Mouse (Mus musculus): ENCODE data around the gene Tvp23a. TPM values are rescaled to one million over a fixed set of nuclear protein-coding genes. Genes with fewer than 3 reads are reported as not detected.

Gene Tvp23a
- total and polyA plus RNA-seq, 2 experiments from 2014 or later = 44.1 to 77.6 TPM

DNA sequence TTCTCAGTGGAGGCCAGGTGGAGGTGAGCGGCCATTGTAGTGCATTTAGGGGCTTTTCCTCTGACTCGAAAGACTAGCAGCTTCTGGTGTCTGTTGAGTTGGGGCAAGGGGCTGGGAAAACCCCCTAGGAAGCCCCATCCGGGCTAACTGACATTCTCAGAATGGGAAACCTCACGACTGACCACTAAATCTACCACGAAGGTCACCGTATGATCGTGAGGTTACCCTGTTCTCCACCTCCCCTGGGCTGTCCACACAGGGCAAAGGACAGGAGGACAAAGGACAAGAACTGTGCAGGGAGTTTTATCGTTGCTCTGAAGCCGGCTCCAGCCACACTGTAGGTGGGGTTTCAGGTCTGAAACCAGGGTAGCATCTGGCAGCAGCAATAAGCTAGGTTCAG lies 1.8 kb upstream of the Tvp23a start:
- no peaks in the 10 kb centered on the region for H3K27me3 ChIP-seq (ENCODE audit: insufficient read depth, low read length)
- H3K4me1 ChIP-seq (ENCODE audit: insufficient read depth, low read length) = peaks cover 6% of the 10 kb centered on the region; the same call in 1 of the 2 replicates
- no peaks in the 10 kb centered on the region for H3K9me3 ChIP-seq (ENCODE audit: low read length)
- H3K4me2 ChIP-seq (ENCODE audit: low read depth, low read length, poor library complexity, severe bottlenecking) = no peak overlapping the region
- H3K9ac ChIP-seq (replicated peaks; ENCODE audit: low read length, poor library complexity, severe bottlenecking) = no peak overlapping the region
- H3K36me3 ChIP-seq (ENCODE audit: insufficient read depth, low read length) = no peaks in the 10 kb centered on the region
- TF ChIP-seq CTCF (IDR thresholded peaks at IDR 0.05) = no peak
- 90% methylated on average over 9 of the region's 9 CpGs for WGBS
- ATAC-seq (ENCODE audit: low FRiP score) (no peak), DNase-seq (ENCODE audit: low spot score) (no peak)
- no peak overlapping the region for H3K4me3 ChIP-seq (ENCODE audit: low read depth, low read length)
- H3K27ac ChIP-seq (ENCODE audit: low read depth, low read length) = no peak overlapping the region

DNA sequence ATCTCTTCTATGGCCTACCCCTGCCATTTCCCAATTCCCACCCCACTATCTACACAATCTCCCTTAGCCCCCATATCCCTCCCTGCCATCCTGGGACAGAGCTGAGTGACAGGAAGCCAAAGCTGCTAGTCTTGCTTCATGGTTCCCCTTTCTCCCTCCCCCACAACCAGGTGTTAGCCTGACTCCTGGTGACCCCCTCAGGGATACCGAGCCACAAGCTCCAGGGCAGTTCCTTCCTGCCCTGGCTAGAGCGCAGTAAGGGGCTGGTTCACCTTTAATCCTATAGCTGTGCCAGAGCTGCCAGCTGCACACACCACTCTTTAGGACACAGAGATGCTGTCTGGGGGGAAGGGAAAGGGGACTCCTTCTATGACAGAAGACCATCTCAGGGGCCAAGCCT lies 619 bp upstream of the Tvp23a start:
- DNase-seq (ENCODE audit: low spot score) (no peak), ATAC-seq (ENCODE audit: low FRiP score) (no peak)
- H3K27ac ChIP-seq (ENCODE audit: low read depth, low read length) = peak overlapping the region; percentile 69
- H3K4me1 ChIP-seq (ENCODE audit: insufficient read depth, low read length) = peaks cover 6% of the 10 kb centered on the region; the same call in 1 of the 2 replicates
- H3K27me3 ChIP-seq (ENCODE audit: insufficient read depth, low read length) = no peaks in the 10 kb centered on the region
- peak overlapping the region; percentile 89 for H3K9ac ChIP-seq (replicated peaks; ENCODE audit: low read length, poor library complexity, severe bottlenecking)
- H3K4me3 ChIP-seq (ENCODE audit: low read depth, low read length) = peak overlapping the region; percentile 66
- 57% methylated on average over 2 of the region's 2 CpGs for WGBS
- no peaks in the 10 kb centered on the region for H3K36me3 ChIP-seq (ENCODE audit: insufficient read depth, low read length)
- no peaks in the 10 kb centered on the region for H3K9me3 ChIP-seq (ENCODE audit: low read length)
- H3K4me2 ChIP-seq (ENCODE audit: low read depth, low read length, poor library complexity, severe bottlenecking) = peak overlapping the region; percentile 72
- TF ChIP-seq CTCF (IDR thresholded peaks at IDR 0.05) = no peak

DNA sequence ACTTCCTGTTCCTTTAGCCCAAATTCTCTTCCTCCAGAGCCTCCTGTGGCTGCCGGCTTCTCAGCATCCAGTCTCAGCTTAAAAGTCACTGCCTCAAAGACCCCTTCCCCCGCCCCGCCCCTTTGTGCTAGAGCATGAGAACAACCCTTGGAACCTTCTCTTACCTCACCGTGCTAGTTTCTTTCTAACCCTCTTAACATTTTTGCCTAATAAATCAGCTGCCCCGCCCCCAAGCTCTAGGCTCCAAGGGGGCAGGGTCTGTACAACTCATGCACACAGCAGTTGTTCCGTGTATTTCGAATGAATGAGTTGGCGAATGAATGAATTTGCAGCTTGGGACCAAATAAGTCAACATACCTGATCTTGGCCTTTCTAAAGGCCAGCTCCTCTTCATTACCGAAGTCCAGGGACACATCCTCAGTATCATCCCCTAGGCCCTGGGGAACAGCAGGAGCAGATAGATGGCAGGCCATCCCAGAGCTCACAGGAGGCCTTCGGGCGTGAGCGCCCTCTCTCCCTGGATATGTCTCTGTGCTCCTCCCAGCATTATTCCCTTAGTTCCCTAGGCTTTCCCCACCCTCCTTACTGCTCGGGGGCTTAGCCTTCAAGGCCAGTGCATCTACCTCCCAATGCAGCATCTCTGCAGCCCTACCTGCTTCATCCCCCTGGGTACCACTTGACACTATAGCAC lies 444 bp downstream of the Tvp23a start:
- no peaks in the 10 kb centered on the region for H3K27me3 ChIP-seq (ENCODE audit: insufficient read depth, low read length)
- WGBS = 11% methylated on average over 13 of the region's 13 CpGs
- ATAC-seq (ENCODE audit: low FRiP score) = peak; percentile 73
- peak overlapping the region; percentile 83 for H3K27ac ChIP-seq (ENCODE audit: low read depth, low read length)
- H3K4me3 ChIP-seq (ENCODE audit: low read depth, low read length) = peak overlapping the region; percentile 66
- H3K9me3 ChIP-seq (ENCODE audit: low read length) = no peaks in the 10 kb centered on the region
- H3K9ac ChIP-seq (replicated peaks; ENCODE audit: low read length, poor library complexity, severe bottlenecking) = peak overlapping the region; percentile 89
- peaks cover 10% of the 10 kb centered on the region; the same call in 1 of the 2 replicates for H3K4me1 ChIP-seq (ENCODE audit: insufficient read depth, low read length)
- TF ChIP-seq CTCF (IDR thresholded peaks at IDR 0.05) = no peak
- no peaks in the 10 kb centered on the region for H3K36me3 ChIP-seq (ENCODE audit: insufficient read depth, low read length)
- peak; percentile 32 for DNase-seq (ENCODE audit: low spot score)
- peak overlapping the region; percentile 72 for H3K4me2 ChIP-seq (ENCODE audit: low read depth, low read length, poor library complexity, severe bottlenecking)

DNA sequence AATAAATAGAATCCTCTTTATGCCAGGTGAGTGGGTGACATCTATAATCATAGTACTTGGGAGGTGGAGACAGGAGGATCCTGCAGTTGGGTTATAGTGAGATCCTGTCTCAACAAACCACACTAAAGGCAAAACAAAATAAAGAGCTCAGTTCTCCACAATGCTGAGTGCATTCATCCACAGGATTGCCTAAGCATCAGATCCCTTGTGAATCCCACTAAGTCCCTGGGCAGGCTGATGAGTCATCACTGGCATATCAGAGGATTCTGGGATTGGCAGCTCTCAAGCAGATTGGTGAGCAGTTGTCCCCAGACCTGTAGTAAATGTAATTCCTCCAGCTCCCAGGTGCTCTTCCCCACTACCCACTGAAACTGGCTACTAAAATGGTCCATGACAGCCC lies 3.4 kb downstream of the Tvp23a start:
- no peak for TF ChIP-seq CTCF (IDR thresholded peaks at IDR 0.05)
- H3K27ac ChIP-seq (ENCODE audit: low read depth, low read length) = no peak overlapping the region
- ATAC-seq (ENCODE audit: low FRiP score) (no peak), DNase-seq (ENCODE audit: low spot score) (peak; percentile 8)
- H3K27me3 ChIP-seq (ENCODE audit: insufficient read depth, low read length) = no peaks in the 10 kb centered on the region
- H3K4me1 ChIP-seq (ENCODE audit: insufficient read depth, low read length) = peaks cover 10% of the 10 kb centered on the region; the same call in 1 of the 2 replicates
- 0 out of 2 replicates have a peak, but pooled peaks cover under 1% of the 10 kb centered on the region for H3K36me3 ChIP-seq (ENCODE audit: insufficient read depth, low read length)
- no peak overlapping the region for H3K4me3 ChIP-seq (ENCODE audit: low read depth, low read length)
- no peak overlapping the region for H3K4me2 ChIP-seq (ENCODE audit: low read depth, low read length, poor library complexity, severe bottlenecking)
- no peak overlapping the region for H3K9ac ChIP-seq (replicated peaks; ENCODE audit: low read length, poor library complexity, severe bottlenecking)
- no peaks in the 10 kb centered on the region for H3K9me3 ChIP-seq (ENCODE audit: low read length)

DNA sequence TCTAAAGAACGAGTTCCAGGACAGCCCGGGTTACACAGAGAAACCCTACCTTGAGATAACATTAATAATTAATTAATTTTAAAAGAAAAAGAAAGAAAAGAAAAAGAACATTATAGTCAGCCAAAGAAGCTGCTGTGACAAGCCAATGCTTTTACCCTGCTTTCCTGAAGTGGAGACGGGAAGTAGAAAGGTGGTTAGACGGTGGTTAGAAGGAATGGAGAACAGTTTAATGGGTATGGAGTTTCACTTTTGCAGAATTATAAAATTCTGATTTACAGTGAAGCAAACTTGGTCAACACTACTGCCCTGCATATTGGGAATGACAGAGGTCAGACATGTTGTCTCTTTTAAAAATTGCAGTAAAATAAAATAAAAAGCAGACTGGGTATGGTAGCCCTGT lies 5.4 kb downstream of the Tvp23a start:
- Histone ChIP-seq H3K9me3 (ENCODE audit: low read length) (no peaks in the 10 kb centered on the region), H3K4me2 (ENCODE audit: low read depth, low read length, poor library complexity, severe bottlenecking) (no peak overlapping the region), H3K9ac (replicated peaks; ENCODE audit: low read length, poor library complexity, severe bottlenecking) (no peak overlapping the region), H3K4me1 (ENCODE audit: insufficient read depth, low read length) (peaks cover 4% of the 10 kb centered on the region; the same call in 1 of the 2 replicates), H3K27ac (ENCODE audit: low read depth, low read length) (no peak overlapping the region), H3K36me3 (ENCODE audit: insufficient read depth, low read length) (peaks cover 9% of the 10 kb centered on the region; the same call in 1 of the 2 replicates), H3K27me3 (ENCODE audit: insufficient read depth, low read length) (no peaks in the 10 kb centered on the region), H3K4me3 (ENCODE audit: low read depth, low read length) (no peak overlapping the region)
- ATAC-seq (ENCODE audit: low FRiP score) (no peak), DNase-seq (ENCODE audit: low spot score) (no peak)
- no peak for TF ChIP-seq CTCF (IDR thresholded peaks at IDR 0.05)
- 96% methylated on average over 4 of the region's 4 CpGs for WGBS

DNA sequence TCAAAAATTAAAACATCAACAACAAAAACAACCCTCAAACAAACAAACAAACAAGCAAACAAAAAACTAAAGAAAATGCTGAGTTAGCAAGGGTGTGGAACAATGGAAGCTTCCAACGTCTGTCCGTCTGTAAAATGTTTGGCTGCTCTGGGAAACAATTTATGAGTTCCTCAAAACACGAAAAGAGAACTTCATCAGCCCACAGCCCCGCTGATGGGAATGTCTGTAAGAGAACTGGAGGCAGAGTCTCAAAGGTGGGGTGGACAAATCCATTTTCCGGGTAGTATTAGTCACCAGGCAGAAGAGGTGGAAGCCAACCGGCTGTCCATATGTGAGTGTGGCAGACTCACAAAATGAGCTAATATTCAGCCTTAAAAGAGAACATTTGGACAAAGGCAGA lies 5.8 kb downstream of the Tvp23a start:
- ATAC-seq (ENCODE audit: low FRiP score) (no peak), DNase-seq (ENCODE audit: low spot score) (no peak)
- no peak for TF ChIP-seq CTCF (IDR thresholded peaks at IDR 0.05)
- Histone ChIP-seq H3K27ac (ENCODE audit: low read depth, low read length) (no peak overlapping the region), H3K36me3 (ENCODE audit: insufficient read depth, low read length) (peaks cover 9% of the 10 kb centered on the region; the same call in 1 of the 2 replicates), H3K9ac (replicated peaks; ENCODE audit: low read length, poor library complexity, severe bottlenecking) (no peak overlapping the region), H3K9me3 (ENCODE audit: low read length) (no peaks in the 10 kb centered on the region), H3K4me2 (ENCODE audit: low read depth, low read length, poor library complexity, severe bottlenecking) (no peak overlapping the region), H3K27me3 (ENCODE audit: insufficient read depth, low read length) (no peaks in the 10 kb centered on the region), H3K4me1 (ENCODE audit: insufficient read depth, low read length) (peaks cover 4% of the 10 kb centered on the region; the same call in 1 of the 2 replicates), H3K4me3 (ENCODE audit: low read depth, low read length) (no peak overlapping the region)
- WGBS = 88% methylated on average over 6 of the region's 6 CpGs

Measured in midbrain, postnatal 0 days (tissue).